Mouse (Mus musculus) bone marrow macrophage, adult 2 months (primary cell): ENCODE measurements at regions not wholly inside any gene's neighbourhood (a gene's known extent, or its start where the extent isn't known, plus 50 kb on each side); places are given as distances from the start of the nearest gene placed in this dataset.

Experiments
- H3K27ac ChIP-seq: 2 replicates; pipeline ENCODE4 v1.5.1; 2012; ENCODE audit warnings: low read depth, low read length; ENCODE audit not compliant: insufficient read depth
- H3K4me1 ChIP-seq: 2 replicates; pipeline ENCODE4 v1.6.1; 2012; ENCODE audit warnings: low read length; ENCODE audit not compliant: control insufficient read depth, insufficient read depth
- H3K4me3 ChIP-seq: 2 replicates; pipeline ENCODE4 v1.5.1; 2012; ENCODE audit warnings: mild to moderate bottlenecking, low read length, moderate library complexity; ENCODE audit not compliant: insufficient read depth
- CTCF ChIP-seq: IDR thresholded peaks from 2 replicates; pipeline ENCODE4 v1.5.1; 2012; ENCODE audit warnings: low read depth, mild to moderate bottlenecking, low read length, moderate library complexity
- POLR2A ChIP-seq: IDR thresholded peaks from 2 replicates; pipeline ENCODE4 v1.6.1; 2012; ENCODE audit warnings: mild to moderate bottlenecking, low read depth, low read length, borderline replicate concordance

DNA sequence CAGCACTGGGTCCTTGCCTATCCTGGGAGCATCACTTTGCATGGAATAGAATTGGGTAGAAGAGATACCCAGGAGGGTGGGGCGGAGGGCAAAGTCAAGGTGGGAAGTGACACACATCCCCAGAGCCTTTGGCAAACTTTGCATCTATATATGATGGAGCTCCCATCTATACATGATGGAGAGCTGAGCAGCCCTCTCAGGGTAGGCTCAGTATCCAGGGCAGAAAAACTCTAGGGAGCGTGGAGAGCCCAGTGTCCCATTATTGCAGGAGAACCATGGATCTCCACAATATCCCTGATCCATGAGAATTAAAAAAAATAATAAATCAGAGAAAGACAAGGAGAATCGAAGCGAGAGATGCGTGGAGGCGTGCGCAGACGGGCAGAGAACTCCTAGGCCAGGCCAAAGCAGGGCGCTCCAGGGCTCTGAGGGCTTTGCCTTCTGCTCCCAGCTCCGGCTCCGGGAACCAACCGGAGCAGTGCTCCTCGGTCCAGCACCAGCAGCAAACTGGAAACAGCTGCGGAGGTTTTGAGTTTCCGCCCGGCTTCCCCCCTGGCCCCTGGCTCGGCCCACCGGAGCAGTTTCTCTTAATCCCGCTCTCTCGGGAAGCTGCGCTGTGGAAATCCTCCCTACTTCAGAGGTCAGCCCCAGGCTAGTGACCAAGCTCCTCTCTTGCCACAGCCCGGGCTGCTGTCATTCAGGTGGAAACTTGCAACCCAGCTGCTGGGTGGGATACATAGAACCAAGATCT is 54.7 kb upstream of the Gm12830 start:
- TF ChIP-seq POLR2A (no peak), CTCF (no peak)
- Histone ChIP-seq H3K4me3 (no peak overlapping the region), H3K27ac (no peak overlapping the region), H3K4me1 (no peaks in the 10 kb centered on the region)
